Mouse (Mus musculus): ENCODE measurements around the gene Pigq.
A peak's percentile ranks its signal among the peaks of the same experiment; 100 is the strongest.

Gene Pigq

GRCm38 (mm10) chr17:25925348-25925747, 19.4 kb downstream of the Pigq start:
- DNase-seq (ENCODE audit: low spot score in 2 of 2) = peak in 1 of 2 experiments; percentile 57

GRCm38 (mm10) chr17:25922120-25922519, 22.6 kb downstream of the Pigq start:
- no peak for DNase-seq (ENCODE audit: low spot score in 2 of 2)

- peak; percentile 100 for DNase-seq (ENCODE audit: low spot score in 2 of 2)
Observed at GRCm38 (mm10) chr17:25919786-25920642, 24.7 kb downstream of the Pigq start.

DNA sequence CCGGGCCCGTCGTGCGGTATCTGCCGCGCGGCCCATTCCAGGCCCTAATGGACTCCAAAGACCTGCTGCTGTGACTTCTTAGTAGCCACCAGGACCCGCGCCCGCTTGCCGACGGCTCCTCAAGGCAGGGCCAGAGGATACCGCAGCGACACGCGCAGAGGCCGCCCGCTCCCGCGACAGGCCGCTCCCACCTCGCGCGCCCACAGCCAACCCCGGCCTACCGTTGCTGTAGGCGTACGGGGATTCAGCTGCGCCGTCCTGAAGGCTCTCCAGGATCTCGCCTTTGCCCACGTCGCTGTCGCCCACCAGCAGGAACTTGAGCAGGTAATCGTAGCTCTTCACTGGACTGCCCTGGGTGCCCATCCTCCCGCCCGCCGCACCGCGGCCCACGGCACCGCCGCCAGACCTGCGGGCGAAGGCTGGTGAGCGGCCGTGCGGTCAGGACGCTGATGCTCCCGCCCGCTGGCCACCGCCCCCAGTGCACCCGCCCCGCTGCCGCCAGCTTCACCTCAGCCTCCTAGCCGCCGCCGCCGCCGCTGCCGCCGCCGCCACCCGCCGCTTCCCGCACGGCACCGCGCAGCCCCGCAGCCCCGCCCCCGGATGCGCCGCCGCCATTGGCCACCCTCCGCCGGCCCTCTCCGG, 25.5 kb downstream of the Pigq start, which contains the start of gene Rab40c:
TSS of gene Rab40c (minus strand) at position 584 of the 642 bp plus-strand sequence.
- peak; percentile 44 to 53 for DNase-seq (ENCODE audit: low spot score in 2 of 2)

DNA sequence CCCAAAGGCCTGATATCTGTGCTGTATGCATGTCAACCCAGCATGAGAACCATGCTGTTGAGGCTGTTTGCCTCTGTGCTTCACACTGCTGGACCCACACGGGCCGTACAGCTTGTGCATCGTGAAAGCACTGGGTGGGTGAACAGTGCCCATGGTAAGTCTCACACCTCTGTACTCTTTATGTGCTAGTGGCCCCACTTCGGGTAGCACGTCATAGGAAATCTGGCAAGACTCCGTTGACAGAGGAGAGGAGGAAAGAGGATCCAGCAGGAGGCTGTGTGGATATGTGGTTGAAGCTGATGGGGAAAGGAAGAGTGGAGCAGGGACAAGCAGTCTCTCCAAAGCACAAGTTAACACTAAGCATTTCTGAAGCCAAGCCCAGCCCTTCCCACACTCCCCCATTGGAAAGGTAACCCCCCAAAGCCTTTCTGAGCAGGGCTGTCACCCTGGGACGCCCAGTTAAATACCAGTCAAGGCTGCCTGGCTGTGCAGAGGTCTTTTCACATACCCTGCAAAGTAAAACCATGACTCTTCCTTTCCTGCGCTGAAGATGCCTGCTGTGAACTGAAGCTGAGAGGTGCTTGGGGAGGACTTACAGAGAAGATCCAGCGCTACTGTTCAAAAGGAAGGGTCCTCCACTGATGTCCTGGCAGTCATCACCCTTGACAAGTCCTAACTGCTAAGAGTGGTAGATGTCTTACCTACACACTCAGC, 26.5 kb downstream of the Pigq start:
- DNase-seq (ENCODE audit: low spot score in 2 of 2) = no peak

DNA sequence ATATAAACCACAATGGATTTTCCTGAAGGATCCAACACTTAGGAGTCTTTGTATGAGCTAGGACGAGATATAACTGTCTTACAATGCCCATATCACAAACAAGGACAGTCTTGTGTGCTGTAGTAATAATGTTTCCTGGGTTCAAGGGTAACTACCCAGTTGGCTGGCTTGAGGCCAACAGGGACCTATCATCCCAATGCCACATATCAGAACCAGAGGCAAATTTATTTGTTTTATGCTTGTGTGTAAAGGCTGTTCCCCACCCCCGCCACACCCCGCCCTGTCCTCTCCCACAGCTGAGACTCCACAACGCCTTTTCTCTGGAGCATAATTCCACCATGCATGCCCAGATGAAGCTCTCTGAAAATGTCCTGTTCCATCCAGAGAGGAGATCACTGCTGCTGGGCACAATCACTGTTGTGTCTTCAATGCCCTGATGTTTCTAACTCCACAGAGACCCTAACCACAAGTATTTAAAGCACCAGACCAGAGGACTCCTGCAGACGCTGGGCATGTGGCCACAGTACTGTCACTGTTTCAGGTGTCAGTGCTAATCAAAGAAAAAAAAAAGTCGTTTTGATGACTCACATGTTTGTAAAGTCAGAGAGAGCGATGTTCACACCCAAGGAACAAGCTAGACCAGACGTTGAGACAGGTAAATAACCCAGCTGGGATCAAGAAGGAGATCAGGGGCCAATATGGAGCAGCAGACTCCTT, 27.6 kb downstream of the Pigq start:
- DNase-seq (ENCODE audit: low spot score in 2 of 2) = no peak

DNA sequence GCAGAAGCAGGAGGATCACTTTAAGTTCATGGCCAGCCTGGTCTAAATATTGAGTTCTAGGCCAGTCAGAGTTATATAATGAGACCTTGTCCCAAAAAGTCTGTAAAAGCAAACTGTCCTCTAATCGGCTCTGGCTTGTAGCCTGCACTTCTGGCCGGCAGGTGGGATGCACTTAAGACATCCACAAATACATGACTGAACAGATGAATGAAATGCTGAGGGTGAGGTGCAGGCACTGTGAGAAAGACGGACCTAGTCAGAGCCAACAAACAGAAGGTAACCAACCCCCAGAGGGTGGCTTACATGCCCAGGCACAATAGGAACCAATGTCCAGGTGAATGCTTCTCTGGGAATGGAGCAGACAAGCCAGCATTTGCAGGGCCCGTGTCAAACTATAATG, 30.4 kb downstream of the Pigq start:
- DNase-seq (ENCODE audit: low spot score in 2 of 2) = no peak

DNA sequence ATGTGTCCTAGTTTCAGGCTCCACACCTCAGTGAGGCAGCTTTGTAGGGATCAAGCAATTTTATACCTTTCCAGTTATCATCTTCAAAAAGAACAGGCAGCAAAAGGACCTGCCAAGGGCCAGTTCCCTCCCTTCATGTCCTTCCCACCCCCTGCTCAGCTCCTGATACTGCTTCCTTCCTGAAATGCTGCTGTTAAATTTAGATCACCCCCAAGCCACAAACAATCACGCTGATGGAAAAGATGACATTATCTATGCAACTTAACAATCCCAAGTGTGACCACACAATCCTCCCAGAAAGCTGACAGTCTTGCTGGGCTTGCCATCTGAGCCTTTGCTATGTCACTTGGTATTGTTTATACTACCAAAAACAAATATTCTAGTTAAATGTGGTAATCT, 30.9 kb downstream of the Pigq start:
- no peak for DNase-seq (ENCODE audit: low spot score in 2 of 2)

DNA sequence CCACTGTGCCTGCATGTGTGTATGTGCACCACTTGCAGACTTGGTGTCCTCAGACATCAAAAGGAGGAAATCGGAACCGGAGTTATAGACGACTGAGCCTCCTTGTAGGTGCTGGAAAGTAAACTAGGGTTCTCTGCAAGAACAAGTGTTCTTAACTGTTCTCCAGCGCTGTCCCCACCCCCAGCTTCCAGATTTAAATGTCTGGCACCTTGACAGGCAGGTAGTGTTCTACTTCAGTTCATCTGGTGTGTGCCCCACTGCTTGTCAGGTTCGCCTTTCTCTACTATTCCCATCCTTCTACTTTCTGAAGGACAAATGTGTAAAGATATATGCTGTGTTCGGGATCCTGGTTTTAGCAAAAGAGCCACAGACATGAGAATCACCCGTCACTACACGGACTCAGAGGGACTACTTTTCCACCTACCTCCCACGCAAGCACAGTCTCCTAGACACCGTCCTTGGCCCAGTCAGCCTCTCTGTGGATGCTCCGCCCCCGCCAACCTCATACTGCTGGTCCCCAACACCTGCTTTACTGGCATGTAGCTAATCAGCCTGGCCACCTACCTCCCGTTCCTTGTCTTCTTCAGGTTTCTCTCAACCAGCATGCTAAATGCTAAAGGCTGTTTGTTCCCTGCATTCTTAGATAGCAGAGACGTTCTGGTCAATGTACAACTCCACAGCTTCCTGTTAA, 31.4 kb downstream of the Pigq start:
- peak; percentile 68 to 74 for DNase-seq (ENCODE audit: low spot score in 2 of 2)

DNA sequence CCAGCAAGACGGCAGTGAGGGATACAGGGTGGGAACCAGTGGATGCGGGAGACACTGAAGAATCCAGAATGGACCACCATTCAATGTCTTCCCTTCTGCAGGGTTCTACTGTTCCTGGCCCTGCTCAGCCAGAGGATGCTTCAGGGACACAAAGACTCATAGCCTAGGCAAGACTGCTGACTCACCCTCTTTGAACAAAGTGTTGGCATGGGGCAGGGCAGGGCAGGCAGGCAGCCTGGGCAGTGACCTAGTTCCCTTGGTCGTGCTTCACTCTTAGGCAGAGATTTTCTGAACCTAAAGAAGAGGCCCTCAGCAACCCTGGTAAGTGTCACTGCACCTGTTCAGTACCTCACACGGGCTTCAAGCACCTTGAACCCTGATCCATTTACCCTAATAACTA, 32.9 kb downstream of the Pigq start:
- no peak for DNase-seq (ENCODE audit: low spot score in 2 of 2)

DNA sequence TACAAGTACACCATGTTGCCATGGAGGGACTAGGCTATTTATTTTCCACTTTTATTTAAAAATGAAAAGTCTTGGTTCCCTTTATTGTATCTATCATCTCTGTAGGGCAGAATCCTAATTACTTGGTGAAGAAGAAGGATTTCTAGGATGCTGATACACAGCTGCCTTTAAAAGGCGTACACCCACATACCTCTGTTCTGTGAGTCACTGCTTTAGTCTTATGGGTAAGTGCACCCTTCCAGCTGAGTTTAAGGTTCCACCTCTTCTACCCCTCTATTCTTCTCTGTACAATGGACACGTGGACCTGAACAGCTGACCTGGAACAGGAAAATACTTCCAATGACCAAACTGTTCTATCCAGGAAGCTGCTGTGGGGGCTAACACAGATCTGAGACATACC, 37.1 kb downstream of the Pigq start:
- no peak for DNase-seq (ENCODE audit: low spot score in 2 of 2)

DNA sequence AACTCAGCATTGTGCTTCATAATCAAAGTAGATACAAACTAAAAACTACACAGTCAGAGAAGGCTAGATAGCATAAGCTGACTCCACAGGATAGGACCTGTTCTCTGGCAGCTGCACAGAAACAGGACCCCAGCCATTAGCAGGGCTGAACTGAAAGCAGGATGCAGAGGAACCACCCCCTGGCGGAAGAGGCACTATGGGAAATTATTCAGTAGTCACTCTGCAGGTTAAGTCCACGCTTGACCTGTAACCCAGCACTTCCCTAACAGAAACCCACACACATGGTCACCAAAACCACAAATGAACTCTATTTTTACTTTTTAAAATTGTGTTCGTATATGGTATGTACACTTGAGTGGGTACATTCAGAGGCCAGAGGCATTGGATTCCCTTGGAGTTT, 41.7 kb downstream of the Pigq start:
- no peak for DNase-seq (ENCODE audit: low spot score in 2 of 2)

DNA sequence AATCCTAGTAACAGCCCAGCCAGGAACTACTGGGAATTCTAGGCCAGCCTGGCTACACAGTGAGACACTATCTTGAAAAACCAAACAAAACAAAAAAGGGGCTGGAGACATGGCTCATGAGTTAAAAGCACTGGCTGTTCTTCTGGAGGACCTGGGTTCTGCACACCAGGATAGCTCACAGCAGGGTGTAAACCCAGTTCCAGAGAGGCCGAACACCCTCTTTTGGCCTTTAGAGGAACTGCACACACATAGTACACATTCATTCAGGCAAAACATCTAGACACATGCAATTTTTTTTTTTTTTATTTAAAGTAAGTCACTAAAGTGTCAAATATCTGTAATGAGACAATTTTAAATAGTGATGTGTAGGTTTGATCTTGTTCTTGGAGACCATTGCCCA, 44.5 kb downstream of the Pigq start:
- no peak for DNase-seq (ENCODE audit: low spot score in 2 of 2)

- no peak for DNase-seq (ENCODE audit: low spot score in 2 of 2)
Observed at GRCm38 (mm10) chr17:25895891-25896290, 48.8 kb downstream of the Pigq start.

DNA sequence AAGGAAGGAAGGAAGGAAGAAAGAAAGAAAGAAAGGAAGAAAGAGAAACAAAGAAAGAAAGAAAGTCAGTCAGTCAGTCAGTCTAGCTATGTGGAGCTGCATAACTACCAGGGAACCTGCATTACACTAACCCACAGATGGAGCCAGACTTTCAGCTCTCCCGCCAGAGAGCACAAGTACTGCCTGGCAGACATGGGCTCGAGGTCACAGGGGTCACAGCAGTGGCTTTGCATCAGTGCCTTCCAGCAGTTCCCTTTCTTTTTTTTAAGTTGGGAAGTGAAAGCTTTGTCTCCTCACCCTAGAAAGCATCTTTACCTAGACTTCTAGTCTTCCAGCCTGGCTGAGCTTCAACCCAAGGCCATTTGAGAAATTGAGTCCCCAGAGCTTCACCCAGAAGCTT, 49.3 kb downstream of the Pigq start:
- no peak for DNase-seq (ENCODE audit: low spot score in 2 of 2)

DNA sequence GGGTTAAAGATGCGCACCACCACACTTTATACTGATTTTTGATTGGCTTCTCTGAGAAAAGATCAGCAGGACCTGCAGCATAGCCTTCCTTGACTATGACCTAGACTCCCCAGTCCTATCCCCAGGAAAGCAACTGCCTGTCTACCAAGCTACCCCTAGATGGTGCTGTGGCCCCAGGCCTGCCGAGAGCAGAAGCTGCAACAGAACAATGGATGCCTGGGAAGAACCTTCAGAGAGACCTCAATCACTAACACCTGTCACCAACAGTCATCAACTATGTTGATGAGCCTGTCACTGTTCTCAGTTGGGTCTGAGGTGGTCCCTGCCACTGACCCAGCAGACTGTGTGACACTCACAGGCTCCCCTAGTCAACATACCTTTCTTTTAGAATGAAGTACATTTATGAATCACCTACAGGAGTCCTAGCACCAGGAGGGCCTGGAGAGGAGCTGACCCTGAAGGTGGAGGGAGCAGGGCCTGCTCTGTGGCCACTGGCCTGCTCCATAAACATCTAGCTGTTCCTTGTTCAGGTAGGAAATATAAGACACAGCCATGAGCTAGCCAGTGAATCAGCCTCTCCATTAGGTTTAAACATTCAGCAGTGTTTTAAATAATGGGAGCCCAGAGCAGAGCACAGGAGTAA, 50.6 kb downstream of the Pigq start:
- peak; percentile 63 to 73 for DNase-seq (ENCODE audit: low spot score in 2 of 2)

- no peak for DNase-seq (ENCODE audit: low spot score in 2 of 2)
Observed at GRCm38 (mm10) chr17:25888837-25889236, 55.9 kb downstream of the Pigq start.

DNA sequence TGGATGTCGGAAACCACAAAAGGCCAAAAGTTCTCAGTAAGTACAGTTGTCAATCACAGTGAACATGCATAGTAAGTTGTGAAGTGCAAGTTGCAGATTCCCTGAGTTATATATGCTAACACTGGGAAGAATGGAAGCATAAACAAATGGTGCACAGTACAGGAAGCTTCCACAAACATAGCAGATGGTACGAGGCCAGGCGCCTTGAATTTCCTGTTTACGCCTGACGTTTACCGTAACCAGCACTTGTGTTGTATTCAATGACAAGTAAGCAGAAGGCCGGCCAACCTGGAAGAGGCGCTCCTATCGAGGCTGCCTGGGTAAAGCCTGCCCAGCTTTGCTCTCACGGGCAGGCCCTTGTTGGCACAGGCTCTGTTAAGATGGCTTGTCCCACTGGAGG, 57.3 kb downstream of the Pigq start:
- no peak for DNase-seq (ENCODE audit: low spot score in 2 of 2)

DNA sequence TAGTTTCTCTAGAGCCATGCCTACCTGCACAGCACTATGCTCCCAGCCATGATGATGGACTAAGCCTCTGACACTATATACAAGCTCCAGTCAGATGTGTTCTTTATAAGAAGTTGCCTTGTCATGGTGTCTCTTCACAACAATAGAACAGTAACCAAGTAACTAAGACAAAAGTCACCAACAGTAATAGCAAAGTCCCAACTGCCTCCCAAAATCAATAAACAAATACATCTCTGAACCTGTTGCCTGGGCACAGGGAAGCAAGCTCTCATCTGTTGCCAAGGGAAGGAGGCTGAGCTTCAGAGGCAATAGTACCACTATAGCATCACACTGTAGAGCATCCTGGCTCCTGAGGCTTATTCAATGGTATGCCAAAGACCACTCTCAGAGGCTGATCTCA, 57.9 kb downstream of the Pigq start:
- no peak for DNase-seq (ENCODE audit: low spot score in 2 of 2)

DNA sequence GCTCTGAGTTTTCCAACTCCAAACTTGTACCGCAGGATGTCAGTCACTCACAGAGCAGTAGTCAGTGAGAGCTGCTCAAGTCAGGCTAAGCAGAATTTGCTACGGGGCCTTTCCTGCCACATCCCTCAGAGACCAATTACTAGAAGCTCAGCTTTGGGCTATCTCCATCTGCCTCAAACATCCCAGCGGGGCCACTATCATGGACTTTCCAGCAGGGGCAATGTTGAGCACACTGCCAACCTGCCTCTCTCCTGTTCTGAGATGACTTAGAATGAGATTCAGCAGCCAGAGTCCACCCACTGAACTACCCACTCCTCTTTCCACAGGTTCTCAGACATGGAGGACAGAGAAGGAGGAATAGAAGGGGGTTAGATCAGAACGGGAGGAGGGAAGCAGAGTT, 59.1 kb downstream of the Pigq start:
- no peak for DNase-seq (ENCODE audit: low spot score in 2 of 2)

DNA sequence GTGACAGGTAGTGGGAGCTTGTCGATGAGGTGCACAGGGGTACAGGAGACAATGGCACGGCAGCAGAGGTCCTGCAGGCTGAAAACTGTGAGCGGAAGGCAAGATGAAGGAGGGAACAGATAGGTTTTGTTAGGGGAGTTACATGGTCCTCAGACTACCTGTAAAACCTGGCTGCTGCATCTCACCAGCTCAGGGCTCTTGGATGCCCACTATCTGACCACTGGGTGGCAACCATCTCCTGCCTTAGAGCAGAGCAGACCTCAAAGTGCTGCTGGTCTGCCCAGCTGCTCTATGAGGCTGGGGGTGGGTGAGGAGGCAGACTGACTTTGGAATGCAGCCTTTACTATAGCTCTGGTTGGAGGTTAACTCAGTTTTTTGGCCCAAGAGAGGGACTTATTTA, 60.9 kb downstream of the Pigq start:
- no peak for DNase-seq (ENCODE audit: low spot score in 2 of 2)

All from frontal cortex, postnatal 36 days (tissue).